Mouse (Mus musculus) kidney, postnatal 0 days (tissue): ENCODE data around the gene Fbrsl1. TPM values are rescaled to one million over a fixed set of nuclear protein-coding genes. Genes with fewer than 3 reads are reported as not detected.

ENCODE experiments used
- ATAC-seq: fragments of 200-750 bp; cut with Nextera tagmentation; replicated peaks from 2 replicates; pipeline ENCODE4 v1.8.0; 2017; ENCODE audit warnings: low read depth, moderate number of reproducible peaks, moderate TSS enrichment, moderate library complexity; ENCODE audit not compliant: low FRiP score
- DNase-seq: peaks from one replicate; pipeline ENCODE4 v3.0.0-alpha.2; 2016; ENCODE audit warnings: low spot score
- H3K27ac ChIP-seq: fragments of 300-500 bp; sonication (generic); 2 replicates; pipeline ENCODE4 v1.5.1; 2014; ENCODE audit warnings: mild to moderate bottlenecking
- H3K27me3 ChIP-seq: fragments of 300-500 bp; sonication (generic); 2 replicates; pipeline ENCODE4 v1.6.1; 2014; ENCODE audit warnings: low read length, mixed read lengths; ENCODE audit not compliant: insufficient read depth
- H3K36me3 ChIP-seq: fragments of 300-500 bp; sonication (generic); 2 replicates; pipeline ENCODE4 v1.6.1; 2014; ENCODE audit warnings: low read length, mixed read lengths; ENCODE audit not compliant: insufficient read depth
- H3K4me1 ChIP-seq: fragments of 300-500 bp; sonication (generic); replicated peaks from 2 replicates; pipeline ENCODE4 v1.6.1; 2014; ENCODE audit warnings: antibody characterized with exemption, low read length, mixed read lengths; ENCODE audit not compliant: insufficient read depth
- H3K4me2 ChIP-seq: fragments of 300-500 bp; sonication (generic); 2 replicates; pipeline ENCODE4 v1.6.1; 2014; ENCODE audit warnings: mild to moderate bottlenecking, low read length, moderate library complexity, mixed read lengths
- H3K4me3 ChIP-seq: fragments of 300-500 bp; sonication (generic); replicated peaks from 2 replicates; pipeline ENCODE4 v1.5.1; 2014; ENCODE audit warnings: low read depth, low read length
- H3K9ac ChIP-seq: fragments of 300-500 bp; sonication (generic); 2 replicates; pipeline ENCODE4 v1.6.1; 2014; ENCODE audit warnings: low read depth, low read length
- H3K9me3 ChIP-seq: fragments of 300-500 bp; sonication (generic); replicated peaks from 2 replicates; pipeline ENCODE4 v1.6.1; 2016; ENCODE audit warnings: low read length, inconsistent platforms, mixed read lengths
- CTCF ChIP-seq: IDR thresholded peaks from 2 replicates; pipeline ENCODE4 v1.5.1; 2016; ENCODE audit warnings: antibody characterized with exemption, low read depth, mild to moderate bottlenecking, moderate library complexity
- WGBS: fragments of 180-500 bp; shearing (Covaris S2); extraction: QIAGEN DNeasy Blood & Tissue Kit; methylation state at CpG from one replicate; pipeline ENCODE4 v1.1.7; 2014; 5-methylcytosine and 5-hydroxymethylcytosine counted together
- polyA plus RNA-seq: library from polyadenylated mRNA; unstranded; fragments of >200 nt; fragmentation: Nextera tagmentation; extraction: Ambion mirVana; gene quantifications from 2 replicates; pipeline ENCODE4 v1.2.1, GENCODE M21; 2015

Gene Fbrsl1
- polyA plus RNA-seq, 1 experiment from 2014 or later = 14.0 TPM

DNA sequence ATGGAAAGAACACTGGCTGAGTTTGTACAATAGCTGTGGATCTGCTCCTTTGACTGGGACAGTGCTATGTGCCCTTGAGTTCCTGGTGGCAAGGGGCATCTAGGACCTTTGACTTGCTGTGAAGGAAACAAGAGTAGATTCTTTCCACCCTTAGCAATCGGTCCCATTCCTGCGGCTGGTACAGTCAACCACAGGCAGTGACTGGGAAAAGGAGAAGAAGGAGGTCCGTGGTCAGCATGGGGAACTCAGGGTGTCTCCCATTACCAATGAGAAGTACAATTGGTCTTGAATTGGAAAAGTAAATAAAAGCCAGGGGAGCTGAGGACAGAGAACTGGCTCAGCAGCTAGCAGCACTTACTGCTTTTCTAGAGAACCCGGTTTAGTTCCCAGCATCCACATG is 102.8 kb downstream of the Fbrsl1 start:
- no peak for TF ChIP-seq CTCF
- Histone ChIP-seq H3K27ac (no peak overlapping the region), H3K9me3 (no peaks in the 10 kb centered on the region), H3K4me2 (no peak overlapping the region), H3K36me3 (no peaks in the 10 kb centered on the region), H3K27me3 (peaks cover 10% of the 10 kb centered on the region; the same call in 1 of the 2 replicates), H3K9ac (no peak overlapping the region), H3K4me1 (0 out of 2 replicates have a peak, but pooled peaks cover 11% of the 10 kb centered on the region), H3K4me3 (no peak overlapping the region)
- WGBS = 84% methylated on average over 4 of the region's 4 CpGs
- DNase-seq (no peak), ATAC-seq (no peak)

GRCm38 (mm10) chr5:110344524-110344923 is 103.8 kb downstream of the Fbrsl1 start, which contains the start of gene Lrcol1:
Gene Lrcol1, plus strand, starts transcription at chr5:110344730.
- no peaks in the 10 kb centered on the region for H3K9me3 ChIP-seq
- ATAC-seq = no peak
- H3K4me2 ChIP-seq = no peak within 1 kb of the TSS
- no peaks in the 10 kb centered on the region for H3K36me3 ChIP-seq
- H3K27me3 ChIP-seq = peaks cover 10% of the 10 kb centered on the region; the same call in 1 of the 2 replicates
- H3K9ac ChIP-seq = no peak within 1 kb of the TSS
- no peak for DNase-seq
- no peak within 1 kb of the TSS for H3K4me3 ChIP-seq
- 35% methylated on average over 4 of the region's 4 CpGs for WGBS
- 0 out of 2 replicates have a peak, but pooled peaks cover 11% of the 10 kb centered on the region for H3K4me1 ChIP-seq
- no peak for TF ChIP-seq CTCF
- H3K27ac ChIP-seq = no peak within 1 kb of the TSS

DNA sequence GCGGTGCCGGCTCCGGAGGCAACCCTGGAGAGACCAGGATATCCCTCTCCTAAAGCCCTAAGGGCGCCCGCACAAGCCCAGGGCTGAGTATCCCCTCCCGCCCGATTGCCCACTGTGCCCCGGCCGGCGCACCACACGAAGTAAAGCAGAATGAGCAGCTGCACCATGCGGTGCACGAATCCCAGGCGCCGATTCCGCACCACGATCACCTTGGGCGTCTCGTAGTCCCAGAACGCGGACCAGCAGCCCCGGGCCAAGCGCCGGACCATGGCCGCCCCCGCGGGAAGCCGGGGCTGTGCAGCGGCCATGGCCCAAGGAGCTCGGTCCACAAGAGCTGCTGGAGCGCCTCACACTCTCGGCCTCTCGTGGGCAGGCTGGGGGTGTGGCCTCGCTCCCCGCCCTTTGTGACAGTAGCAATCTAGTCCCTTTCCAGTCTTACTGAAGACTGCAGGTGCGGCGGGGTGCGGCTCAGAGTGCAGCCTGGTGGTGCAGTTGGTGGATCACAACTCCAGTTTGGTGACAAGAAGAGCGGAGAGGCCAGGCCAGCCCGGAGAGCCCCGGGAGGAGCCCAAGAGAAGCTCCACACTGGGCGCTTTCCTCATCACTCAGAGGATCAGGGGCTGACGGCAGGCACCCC is 105.5 kb downstream of the Fbrsl1 start, which contains the start of gene P2rx2:
Gene P2rx2, minus strand, starts transcription at position 565 of the 637 bp plus-strand sequence.
- peak within 1 kb of the TSS; percentile 36; the same call in 1 of the 2 replicates for H3K9ac ChIP-seq
- peak within 1 kb of the TSS; percentile 34 for H3K4me3 ChIP-seq
- under 1% methylated on average over 43 of the region's 43 CpGs for WGBS
- H3K9me3 ChIP-seq = no peaks in the 10 kb centered on the region
- 0 out of 2 replicates have a peak, but pooled peaks cover 11% of the 10 kb centered on the region for H3K4me1 ChIP-seq
- H3K4me2 ChIP-seq = peak within 1 kb of the TSS; percentile 70
- peak; percentile 57 for DNase-seq
- H3K27me3 ChIP-seq = peaks cover 10% of the 10 kb centered on the region; the same call in 1 of the 2 replicates
- TF ChIP-seq CTCF = no peak
- H3K36me3 ChIP-seq = no peaks in the 10 kb centered on the region
- peak; percentile 79 for ATAC-seq
- H3K27ac ChIP-seq = no peak within 1 kb of the TSS

GRCm38 (mm10) chr5:110338792-110339191 is 109.5 kb downstream of the Fbrsl1 start:
- DNase-seq (peak; percentile 71), ATAC-seq (no peak)
- 0 out of 2 replicates have a peak, but pooled peaks cover 11% of the 10 kb centered on the region for H3K4me1 ChIP-seq
- H3K4me3 ChIP-seq = no peak overlapping the region
- H3K27me3 ChIP-seq = peaks cover 10% of the 10 kb centered on the region; the same call in 1 of the 2 replicates
- H3K27ac ChIP-seq = no peak overlapping the region
- H3K36me3 ChIP-seq = peaks cover 12% of the 10 kb centered on the region
- no peaks in the 10 kb centered on the region for H3K9me3 ChIP-seq
- no peak for TF ChIP-seq CTCF
- WGBS = 68% methylated on average over 2 of the region's 2 CpGs
- H3K9ac ChIP-seq = no peak overlapping the region
- no peak overlapping the region for H3K4me2 ChIP-seq

DNA sequence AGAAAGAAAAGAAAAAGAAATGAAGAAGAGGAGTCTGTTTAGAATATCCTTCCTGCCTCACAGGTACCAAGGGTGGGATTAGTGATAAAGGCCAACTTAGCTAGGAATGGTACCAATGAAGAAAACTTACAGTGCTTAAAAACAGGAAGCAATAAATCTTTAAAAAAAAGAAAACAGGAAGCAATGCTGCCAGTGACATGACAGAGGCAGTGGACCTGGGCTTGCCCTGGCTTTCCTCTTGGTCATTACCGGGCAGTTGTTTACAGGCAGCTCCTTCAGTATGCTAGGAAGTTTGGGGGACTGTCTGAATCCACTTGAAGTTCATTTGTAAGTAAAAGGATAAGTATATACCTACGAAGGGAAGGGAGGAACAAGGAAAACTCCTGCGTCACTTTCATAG is 117.8 kb downstream of the Fbrsl1 start:
- H3K9me3 ChIP-seq = no peaks in the 10 kb centered on the region
- H3K27me3 ChIP-seq = no peaks in the 10 kb centered on the region
- DNase-seq (peak; percentile 21), ATAC-seq (no peak)
- WGBS = 66% methylated on average over 3 of the region's 3 CpGs
- no peak overlapping the region for H3K4me2 ChIP-seq
- TF ChIP-seq CTCF = no peak
- no peaks in the 10 kb centered on the region for H3K4me1 ChIP-seq
- peaks cover 31% of the 10 kb centered on the region for H3K36me3 ChIP-seq
- no peak overlapping the region for H3K4me3 ChIP-seq
- no peak overlapping the region for H3K9ac ChIP-seq
- H3K27ac ChIP-seq = no peak overlapping the region

DNA sequence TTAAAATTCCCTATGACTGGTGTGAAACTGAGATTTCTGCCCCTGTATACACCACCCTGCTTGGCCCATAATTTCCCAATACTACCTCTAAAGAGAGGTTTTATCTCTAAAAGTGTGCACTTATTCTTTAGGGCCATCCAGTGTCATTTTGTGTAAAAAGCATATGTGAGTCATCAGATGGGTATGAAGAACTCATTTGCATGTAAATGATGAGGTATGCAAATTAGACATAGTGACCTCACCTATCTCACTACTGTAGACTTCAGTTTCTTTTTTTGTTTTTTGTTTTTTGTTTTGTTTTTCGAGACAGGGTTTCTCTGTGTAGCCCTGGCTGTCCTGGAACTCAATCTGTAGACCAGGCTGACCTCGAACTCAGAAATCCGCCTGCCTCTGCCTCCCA is 135.2 kb downstream of the Fbrsl1 start:
- H3K36me3 ChIP-seq = peaks cover 19% of the 10 kb centered on the region
- no peak overlapping the region for H3K4me2 ChIP-seq
- no peak for TF ChIP-seq CTCF
- no peak overlapping the region for H3K27ac ChIP-seq
- no peaks in the 10 kb centered on the region for H3K4me1 ChIP-seq
- no peaks in the 10 kb centered on the region for H3K9me3 ChIP-seq
- no peak for ATAC-seq
- no peak overlapping the region for H3K9ac ChIP-seq
- H3K4me3 ChIP-seq = no peak overlapping the region
- DNase-seq = no peak
- 93% methylated on average over 3 of the region's 3 CpGs for WGBS
- H3K27me3 ChIP-seq = no peaks in the 10 kb centered on the region

Other genes with a start within 250 kb of the Fbrsl1 start
- 23.3 and 24.2 TPM in 2 replicates for gene Ankle2, start 217.5 kb downstream of the Fbrsl1 start, polyA plus RNA-seq
- 47.8 and 51.7 TPM in 2 replicates for gene Pgam5, start 178.6 kb downstream of the Fbrsl1 start, polyA plus RNA-seq
- 54.0 and 57.6 TPM in 2 replicates for gene Pxmp2, start 162.3 kb downstream of the Fbrsl1 start, polyA plus RNA-seq
- gene Pole, start 162.2 kb downstream of the Fbrsl1 start, polyA plus RNA-seq = 11.1 and 13.7 TPM in 2 replicates
- gene P2rx2, start 105.3 kb downstream of the Fbrsl1 start, polyA plus RNA-seq = 0.57 and 0.64 TPM in 2 replicates
- not detected in 2 replicates for gene Lrcol1, start 103.8 kb downstream of the Fbrsl1 start, polyA plus RNA-seq
- gene Galnt9, start 95.9 kb upstream of the Fbrsl1 start, polyA plus RNA-seq = 0.56 and 0.95 TPM in 2 replicates
- gene Noc4l, start 204.9 kb upstream of the Fbrsl1 start, polyA plus RNA-seq = 33.8 and 37.1 TPM in 2 replicates
- gene Ddx51, start 204.9 kb upstream of the Fbrsl1 start, polyA plus RNA-seq = 14.2 and 15.6 TPM in 2 replicates